Mouse (Mus musculus): Measurements from ENCODE around the gene Cenpm. TPM values are rescaled to one million over a fixed set of nuclear protein-coding genes. Genes with fewer than 3 reads are reported as not detected.
A peak's percentile ranks its signal among the peaks of the same experiment; 100 is the strongest.

Gene Cenpm
- total RNA-seq (2014; fragmentation: Nextera tagmentation) (15.1 and 39.8 TPM in 2 replicates), total RNA-seq (2017) (21.9 and 22.0 TPM in 2 replicates)

- ATAC-seq (replicated peaks; ENCODE audit: poor library complexity, severe bottlenecking), result peak; percentile 95
Measured at GRCm38 (mm10) chr15:82244115-82244804, at the start of gene Cenpm. Gene Cenpm (minus strand): TSS chr15:82244748.

GRCm38 (mm10) chr15:82294059-82294458 is 49.5 kb upstream of the Cenpm start:
- peak; percentile 55; the same call in 1 of the 2 replicates for ATAC-seq (replicated peaks; ENCODE audit: poor library complexity, severe bottlenecking)

- peak; percentile 52 for ATAC-seq (replicated peaks; ENCODE audit: poor library complexity, severe bottlenecking)
Measured at GRCm38 (mm10) chr15:82293271-82293711, 48.7 kb upstream of the Cenpm start.

- ATAC-seq (replicated peaks; ENCODE audit: poor library complexity, severe bottlenecking), result no peak
Measured at GRCm38 (mm10) chr15:82292851-82293250, 48.3 kb upstream of the Cenpm start.

- ATAC-seq (replicated peaks; ENCODE audit: poor library complexity, severe bottlenecking), result no peak
Measured at GRCm38 (mm10) chr15:82290252-82290651, 45.7 kb upstream of the Cenpm start.

- ATAC-seq (replicated peaks; ENCODE audit: poor library complexity, severe bottlenecking), result 0 out of 2 replicates have a peak, but pooled peaks have one; percentile 33
Measured at GRCm38 (mm10) chr15:82286157-82286556, 41.6 kb upstream of the Cenpm start.

- no peak for ATAC-seq (replicated peaks; ENCODE audit: poor library complexity, severe bottlenecking)
Measured at GRCm38 (mm10) chr15:82280638-82281037, 36.1 kb upstream of the Cenpm start.

- ATAC-seq (replicated peaks; ENCODE audit: poor library complexity, severe bottlenecking), result no peak; the same call in 1 of the 2 replicates
Measured at GRCm38 (mm10) chr15:82277591-82277990, 33.0 kb upstream of the Cenpm start.

GRCm38 (mm10) chr15:82274927-82275901 is 30.7 kb upstream of the Cenpm start:
- ATAC-seq (replicated peaks; ENCODE audit: poor library complexity, severe bottlenecking), result no peak

- no peak for ATAC-seq (replicated peaks; ENCODE audit: poor library complexity, severe bottlenecking)
Measured at GRCm38 (mm10) chr15:82274593-82274926, 30.0 kb upstream of the Cenpm start, which contains the start of gene Sept3. Gene Sept3 (plus strand): TSS chr15:82274893.

- ATAC-seq (replicated peaks; ENCODE audit: poor library complexity, severe bottlenecking), result no peak
Measured at GRCm38 (mm10) chr15:82272295-82272694, 27.7 kb upstream of the Cenpm start.

GRCm38 (mm10) chr15:82271201-82271600 is 26.7 kb upstream of the Cenpm start:
- peak; percentile 58 for ATAC-seq (replicated peaks; ENCODE audit: poor library complexity, severe bottlenecking)

GRCm38 (mm10) chr15:82268783-82269182 is 24.2 kb upstream of the Cenpm start:
- ATAC-seq (replicated peaks; ENCODE audit: poor library complexity, severe bottlenecking), result no peak

- no peak for ATAC-seq (replicated peaks; ENCODE audit: poor library complexity, severe bottlenecking)
Measured at GRCm38 (mm10) chr15:82268185-82268584, 23.6 kb upstream of the Cenpm start.

- ATAC-seq (replicated peaks; ENCODE audit: poor library complexity, severe bottlenecking), result peak; percentile 62; the same call in 1 of the 2 replicates
Measured at GRCm38 (mm10) chr15:82266356-82266755, 21.8 kb upstream of the Cenpm start.

GRCm38 (mm10) chr15:82259510-82259909 is 15.0 kb upstream of the Cenpm start:
- peak; percentile 81 for ATAC-seq (replicated peaks; ENCODE audit: poor library complexity, severe bottlenecking)

GRCm38 (mm10) chr15:82255944-82256383 is 11.4 kb upstream of the Cenpm start:
- ATAC-seq (replicated peaks; ENCODE audit: poor library complexity, severe bottlenecking), result no peak

GRCm38 (mm10) chr15:82255248-82255647 is 10.7 kb upstream of the Cenpm start:
- ATAC-seq (replicated peaks; ENCODE audit: poor library complexity, severe bottlenecking), result no peak

GRCm38 (mm10) chr15:82252097-82252496 is 7.5 kb upstream of the Cenpm start, which contains the start of gene 1500009C09Rik:
Gene 1500009C09Rik (plus strand): TSS chr15:82252397.
- no peak for ATAC-seq (replicated peaks; ENCODE audit: poor library complexity, severe bottlenecking)

GRCm38 (mm10) chr15:82251579-82251978 is 7.0 kb upstream of the Cenpm start:
- no peak for ATAC-seq (replicated peaks; ENCODE audit: poor library complexity, severe bottlenecking)

Measured in granulocyte monocyte progenitor cell, adult 5-6 weeks (primary cell).